Mouse (Mus musculus): ENCODE data around the gene Maml2. TPM values are rescaled to one million over a fixed set of nuclear protein-coding genes. Genes with fewer than 3 reads are reported as not detected.

Maml2 gene
- total and polyA plus RNA-seq, 2 experiments from 2014 or later: 11.4 to 11.6 TPM

DNA sequence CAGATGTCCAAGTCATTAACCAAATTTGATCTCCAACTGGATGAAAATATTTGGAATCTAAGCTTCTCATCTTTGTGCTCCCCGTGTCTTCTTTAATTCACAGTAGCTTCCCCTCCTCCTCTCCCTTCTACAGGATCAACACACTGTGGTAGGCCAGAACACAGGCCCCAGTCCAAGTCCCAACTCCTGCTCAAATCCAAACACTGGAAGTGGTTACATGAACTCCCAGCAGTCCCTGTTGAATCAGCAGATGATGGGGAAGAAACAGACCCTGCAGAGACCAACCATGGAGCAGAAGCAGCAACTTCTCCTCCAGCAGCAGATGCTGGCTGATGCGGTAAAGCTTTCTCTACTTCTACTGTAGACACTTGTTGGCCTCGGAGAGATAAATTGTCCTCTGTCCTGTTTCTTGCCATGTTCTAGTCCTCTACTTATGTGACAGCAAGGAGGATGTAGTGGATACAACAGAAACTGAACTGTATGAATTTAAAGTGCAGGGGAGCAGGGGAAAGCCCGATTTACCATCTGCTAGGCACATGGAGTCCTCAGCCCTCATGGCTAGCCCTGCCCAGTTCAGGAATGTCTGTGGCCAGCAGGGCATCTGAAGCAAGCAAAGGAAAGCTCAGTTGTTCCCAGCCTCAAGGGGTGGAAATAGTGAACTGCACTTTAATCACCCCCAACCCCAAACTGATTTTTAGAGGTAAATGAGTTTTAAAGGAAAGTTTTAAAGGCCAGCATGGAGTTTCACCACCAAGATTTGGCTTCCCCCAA lies 399.5 kb downstream of the Maml2 start:
- ATAC-seq (no peak), DNase-seq (ENCODE audit: low spot score) (no peak)
- H3K27ac ChIP-seq: no peak overlapping the region
- no peak overlapping the region for H3K9ac ChIP-seq (replicated peaks; ENCODE audit: low read length)
- no peak overlapping the region for H3K4me3 ChIP-seq (ENCODE audit: low read length)
- 81% methylated on average over 4 of the region's 4 CpGs for whole genome bisulfite sequencing
- no peak; the same call in 1 of the 2 replicates for TF ChIP-seq CTCF (IDR thresholded peaks at IDR 0.05; ENCODE audit: low read depth)
- H3K27me3 ChIP-seq (ENCODE audit: insufficient read depth, low read length): no peaks in the 10 kb centered on the region
- H3K36me3 ChIP-seq (ENCODE audit: insufficient read depth, low read length): no peaks in the 10 kb centered on the region
- no peaks in the 10 kb centered on the region for H3K9me3 ChIP-seq (ENCODE audit: low read length)
- 0 out of 2 replicates have a peak, but pooled peaks cover 6% of the 10 kb centered on the region for H3K4me1 ChIP-seq (ENCODE audit: insufficient read depth, low read length)
- H3K4me2 ChIP-seq (ENCODE audit: low read depth, low read length): no peak overlapping the region

DNA sequence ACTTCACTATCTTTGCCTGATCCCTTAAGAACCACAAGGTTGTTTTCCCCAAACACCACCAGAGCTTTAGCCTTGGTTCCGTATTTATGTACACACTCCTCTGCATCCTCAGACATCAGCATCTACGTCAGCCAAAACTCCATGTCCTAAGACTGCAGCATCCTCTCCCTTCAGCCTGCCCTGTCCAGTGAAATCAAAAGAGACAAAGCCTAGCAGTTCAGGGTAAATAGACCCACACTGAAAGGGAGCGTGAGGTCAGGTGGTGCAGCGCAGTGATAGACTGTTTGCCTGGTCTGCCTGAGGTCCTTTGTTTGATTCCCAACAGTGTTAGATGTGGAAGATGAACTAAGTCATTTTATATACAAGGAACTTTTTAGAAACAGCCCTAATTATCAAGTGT lies 400.1 kb downstream of the Maml2 start:
- Histone ChIP-seq H3K4me2 (ENCODE audit: low read depth, low read length) (no peak overlapping the region), H3K4me1 (ENCODE audit: insufficient read depth, low read length) (0 out of 2 replicates have a peak, but pooled peaks cover 6% of the 10 kb centered on the region), H3K9me3 (ENCODE audit: low read length) (no peaks in the 10 kb centered on the region), H3K36me3 (ENCODE audit: insufficient read depth, low read length) (no peaks in the 10 kb centered on the region), H3K9ac (replicated peaks; ENCODE audit: low read length) (no peak overlapping the region), H3K27me3 (ENCODE audit: insufficient read depth, low read length) (no peaks in the 10 kb centered on the region), H3K27ac (no peak overlapping the region; the same call in 1 of the 2 replicates), H3K4me3 (ENCODE audit: low read length) (no peak overlapping the region)
- TF ChIP-seq CTCF (IDR thresholded peaks at IDR 0.05; ENCODE audit: low read depth): no peak
- 57% methylated on average over 4 of the region's 4 CpGs for WGBS
- DNase-seq (ENCODE audit: low spot score): no peak
- ATAC-seq: no peak

DNA sequence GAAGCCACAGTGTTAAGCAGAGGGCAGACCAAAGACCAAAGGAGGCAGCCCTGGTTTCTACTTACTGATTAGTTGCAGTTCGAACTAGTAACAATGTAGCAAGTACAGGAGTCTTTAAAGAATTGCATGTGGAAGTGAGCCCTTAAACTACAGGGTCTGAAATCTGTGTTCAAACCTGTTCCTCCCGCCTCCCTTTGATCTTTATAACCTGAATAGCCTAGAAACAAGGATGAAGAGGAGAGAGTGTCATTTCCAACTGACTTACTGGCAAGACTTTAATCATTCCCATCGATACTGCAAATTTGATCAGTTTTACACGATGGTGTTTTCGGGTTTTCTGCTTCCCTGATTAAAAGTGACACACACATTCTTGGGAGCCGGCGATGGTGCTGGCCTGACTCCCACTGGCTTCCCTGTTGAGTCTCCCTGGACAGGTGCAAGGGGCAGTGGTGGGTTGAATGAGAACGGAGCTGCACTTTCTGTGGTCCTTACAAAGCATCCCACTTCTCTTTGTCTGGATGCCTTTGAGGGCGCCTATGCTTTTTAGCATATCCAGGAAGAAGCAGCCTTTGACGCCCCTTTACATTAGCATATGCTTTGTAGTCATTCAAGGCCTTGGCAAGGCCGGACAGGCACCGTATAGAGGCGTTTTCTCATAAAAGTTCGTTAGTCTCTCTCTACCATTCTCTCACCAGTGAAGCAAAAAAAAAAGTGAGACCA lies 401.5 kb downstream of the Maml2 start:
- Histone ChIP-seq H3K9ac (replicated peaks; ENCODE audit: low read length) (no peak overlapping the region), H3K4me1 (ENCODE audit: insufficient read depth, low read length) (0 out of 2 replicates have a peak, but pooled peaks cover 6% of the 10 kb centered on the region), H3K4me2 (ENCODE audit: low read depth, low read length) (no peak overlapping the region), H3K27ac (peak overlapping the region; percentile 56; the same call in 1 of the 2 replicates), H3K9me3 (ENCODE audit: low read length) (no peaks in the 10 kb centered on the region), H3K27me3 (ENCODE audit: insufficient read depth, low read length) (no peaks in the 10 kb centered on the region), H3K36me3 (ENCODE audit: insufficient read depth, low read length) (no peaks in the 10 kb centered on the region), H3K4me3 (ENCODE audit: low read length) (no peak overlapping the region)
- ATAC-seq (peak; percentile 66; the same call in 1 of the 2 replicates), DNase-seq (ENCODE audit: low spot score) (peak; percentile 60)
- 26% methylated on average over 14 of the region's 14 CpGs for WGBS
- no peak for TF ChIP-seq CTCF (IDR thresholded peaks at IDR 0.05; ENCODE audit: low read depth)

DNA sequence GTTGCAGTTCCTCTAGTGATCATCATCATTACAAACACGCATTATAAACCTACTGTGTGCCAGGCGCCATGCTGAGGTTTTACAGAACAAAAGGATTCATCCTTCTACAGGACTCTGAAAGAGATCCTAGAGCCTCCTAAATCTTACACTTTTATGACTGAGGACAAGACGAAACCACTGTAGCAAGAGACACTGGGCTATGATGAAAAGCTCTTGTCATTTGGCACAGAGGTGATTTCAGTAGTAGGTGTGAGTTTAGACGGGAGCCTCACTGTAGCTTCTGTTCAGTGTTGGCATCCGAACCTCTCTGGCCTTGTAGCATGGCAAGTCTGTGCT lies 402.0 kb downstream of the Maml2 start:
- ATAC-seq: no peak

DNA sequence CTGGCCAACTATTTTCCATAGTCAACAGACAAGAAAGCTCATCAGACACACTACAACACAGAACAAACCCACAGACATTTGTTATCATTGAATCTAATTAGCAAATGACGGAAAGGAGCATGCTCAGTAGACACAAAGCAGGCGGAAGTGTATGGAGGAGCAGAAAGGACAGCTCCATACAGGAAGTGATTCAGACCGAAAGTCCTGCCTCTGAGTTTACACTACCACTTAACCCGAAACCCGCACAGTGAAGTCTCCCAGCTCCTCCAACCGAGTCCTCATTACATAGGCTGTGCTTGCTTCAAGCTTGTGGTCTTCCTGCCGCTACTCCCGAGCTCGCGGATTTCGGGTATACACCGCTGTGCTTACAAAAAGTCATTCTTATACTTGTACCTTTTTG lies 404.0 kb downstream of the Maml2 start:
- H3K36me3 ChIP-seq (ENCODE audit: insufficient read depth, low read length): peaks cover 6% of the 10 kb centered on the region; the same call in 1 of the 2 replicates
- TF ChIP-seq CTCF (IDR thresholded peaks at IDR 0.05; ENCODE audit: low read depth): no peak
- DNase-seq (ENCODE audit: low spot score): no peak
- H3K9ac ChIP-seq (replicated peaks; ENCODE audit: low read length): no peak overlapping the region
- H3K9me3 ChIP-seq (ENCODE audit: low read length): no peaks in the 10 kb centered on the region
- H3K4me1 ChIP-seq (ENCODE audit: insufficient read depth, low read length): 0 out of 2 replicates have a peak, but pooled peaks cover 6% of the 10 kb centered on the region
- H3K4me3 ChIP-seq (ENCODE audit: low read length): no peak overlapping the region
- H3K27me3 ChIP-seq (ENCODE audit: insufficient read depth, low read length): no peaks in the 10 kb centered on the region
- no peak for ATAC-seq
- H3K27ac ChIP-seq: no peak overlapping the region
- H3K4me2 ChIP-seq (ENCODE audit: low read depth, low read length): no peak overlapping the region
- 94% methylated on average over 12 of the region's 12 CpGs for WGBS

More for the DNA sequence above, 402.0 kb downstream of the Maml2 start:
- DNase-seq (ENCODE audit: low spot score): no peak
- H3K9me3 ChIP-seq (ENCODE audit: low read length): no peaks in the 10 kb centered on the region
- no peak overlapping the region for H3K4me3 ChIP-seq (ENCODE audit: low read length)
- peak overlapping the region; percentile 27; the same call in 1 of the 2 replicates for H3K27ac ChIP-seq
- 0 out of 2 replicates have a peak, but pooled peaks cover 6% of the 10 kb centered on the region for H3K4me1 ChIP-seq (ENCODE audit: insufficient read depth, low read length)
- H3K4me2 ChIP-seq (ENCODE audit: low read depth, low read length): no peak overlapping the region
- TF ChIP-seq CTCF (IDR thresholded peaks at IDR 0.05; ENCODE audit: low read depth): no peak
- WGBS: 39% methylated on average over 5 of the region's 5 CpGs
- no peaks in the 10 kb centered on the region for H3K27me3 ChIP-seq (ENCODE audit: insufficient read depth, low read length)
- no peaks in the 10 kb centered on the region for H3K36me3 ChIP-seq (ENCODE audit: insufficient read depth, low read length)
- H3K9ac ChIP-seq (replicated peaks; ENCODE audit: low read length): no peak overlapping the region

DNA sequence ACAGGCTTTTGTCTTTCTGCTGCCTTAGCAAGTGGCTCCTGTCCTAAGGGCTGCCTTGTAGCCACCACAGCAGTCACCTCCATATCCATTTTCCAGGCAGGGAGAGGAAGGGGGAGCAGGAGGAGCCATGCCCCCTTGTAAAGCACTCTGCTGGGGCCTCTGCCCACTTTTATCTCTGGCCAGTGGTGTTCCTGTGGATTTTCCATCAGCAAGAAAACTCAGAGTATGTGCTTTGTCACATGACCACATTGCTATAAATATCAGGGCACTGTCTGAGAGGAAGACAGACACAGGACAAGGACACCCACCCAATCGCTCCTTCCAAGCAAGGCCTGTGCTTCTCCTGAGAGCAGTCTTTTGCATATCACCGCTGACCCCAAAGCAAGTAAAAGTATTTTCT lies 405.3 kb downstream of the Maml2 start:
- H3K27me3 ChIP-seq (ENCODE audit: insufficient read depth, low read length): no peaks in the 10 kb centered on the region
- no peak for ATAC-seq
- WGBS: 92% methylated on average over 2 of the region's 2 CpGs
- no peak overlapping the region for H3K4me2 ChIP-seq (ENCODE audit: low read depth, low read length)
- H3K36me3 ChIP-seq (ENCODE audit: insufficient read depth, low read length): peaks cover 6% of the 10 kb centered on the region; the same call in 1 of the 2 replicates
- no peak overlapping the region for H3K9ac ChIP-seq (replicated peaks; ENCODE audit: low read length)
- H3K4me3 ChIP-seq (ENCODE audit: low read length): no peak overlapping the region
- H3K4me1 ChIP-seq (ENCODE audit: insufficient read depth, low read length): no peaks in the 10 kb centered on the region
- DNase-seq (ENCODE audit: low spot score): no peak
- no peaks in the 10 kb centered on the region for H3K9me3 ChIP-seq (ENCODE audit: low read length)
- TF ChIP-seq CTCF (IDR thresholded peaks at IDR 0.05; ENCODE audit: low read depth): no peak
- H3K27ac ChIP-seq: no peak overlapping the region

All from hindbrain, postnatal 0 days (tissue).